In genomic region chr16:94504192-94504591, GRCm38 (mm10) we compare ENCODE assay signal across 25 mouse cellular contexts. TPM values are rescaled to one million over a fixed set of nuclear protein-coding genes. Genes with fewer than 3 reads are reported as not detected.
A peak's percentile ranks its signal among the peaks of the same experiment; 100 is the strongest.
DNase-seq lines count a peak whose midpoint lies in the region; ATAC-seq lines count a peak whose summit lies in the region.
"Had no signal": no experiment of that assay in that cellular context is flagged by ENCODE, and none has a peak within 500 bp of the region (broad histone marks: within the 10 kb centered on the region; RNA-seq: fewer than 3 reads in every experiment).

No protein-coding gene starts in this region.

- peaks cover 8% of the 10 kb centered on the region; the same call in 1 of the 2 replicates for H3K79me2 ChIP-seq in macrophage (ENCODE audit: inconsistent target)

- no peak overlapping the region for H3K4me2 ChIP-seq in neural tube, embryonic 15.5 days
- H3K4me2 ChIP-seq: forebrain, embryonic 13.5 days; heart, embryonic 13.5 days; hindbrain, embryonic 13.5 days had no signal

- no peak overlapping the region for H3K4me3 ChIP-seq in macrophage (ENCODE audit: inconsistent target)
- H3K4me3 ChIP-seq in neural tube, embryonic 15.5 days (replicated peaks), result no peak overlapping the region
- H3K4me3 ChIP-seq: forebrain, embryonic 10.5 days; forebrain, embryonic 13.5 days; gastrocnemius, adult 2 months; heart, adult 2 months; heart, embryonic 10.5 days; heart, embryonic 13.5 days; hindbrain, embryonic 10.5 days; hindbrain, embryonic 13.5 days had no signal

- ATAC-seq in common myeloid progenitor, adult 5-6 weeks (replicated peaks; ENCODE audit: low read depth, poor library complexity, severe bottlenecking), result peak; percentile 71
- no peak for ATAC-seq in neural tube, embryonic 15.5 days (ENCODE audit: low FRiP score)
- ATAC-seq: activated CD4-positive, CD25-positive, alpha-beta regulatory T cell, adult 4 months; forebrain, embryonic 13.5 days; forebrain, postnatal 0 days; hindbrain, embryonic 16.5 days had no signal

- no peaks in the 10 kb centered on the region for H3K4me1 ChIP-seq in neural tube, embryonic 15.5 days
- H3K4me1 ChIP-seq: forebrain, embryonic 10.5 days; forebrain, embryonic 13.5 days; heart, embryonic 10.5 days; heart, embryonic 13.5 days; hindbrain, embryonic 10.5 days; hindbrain, embryonic 13.5 days had no signal

- peak; percentile 55 for DNase-seq in heart, adult 11 months
- DNase-seq in heart, postnatal 14 days, result no peak
- DNase-seq in layer of hippocampus, adult 11-12 months (ENCODE audit: low spot score), result no peak
- DNase-seq in left cerebral cortex, adult 18-20 months (ENCODE audit: low spot score in 2 of 2), result no peak
- DNase-seq: adrenal gland, adult 8-10 months; adrenal gland, postnatal 25 days; cerebellum, adult 11 months; cerebellum, adult 2 months; cerebellum, adult 9-11 months; cerebellum, postnatal 25 days; forebrain, postnatal 0 days; gastrocnemius, adult 2 months; gastrocnemius, postnatal 14 days; heart, adult 2 months had no signal

- H3K36me3 ChIP-seq in macrophage (ENCODE audit: inconsistent target), result peaks cover 72% of the 10 kb centered on the region
- H3K36me3 ChIP-seq in neural tube, embryonic 15.5 days, result peaks cover 75% of the 10 kb centered on the region

- WGBS in macrophage (ENCODE audit: missing documents), result 19% methylated on average over 5 of the region's 5 CpGs
- 93% methylated on average over 5 of the region's 5 CpGs for WGBS in neural tube, embryonic 15.5 days

- no peaks in the 10 kb centered on the region for H3K27me3 ChIP-seq in neural tube, embryonic 15.5 days (replicated peaks)
- H3K27me3 ChIP-seq: forebrain, embryonic 13.5 days; heart, embryonic 13.5 days; hindbrain, embryonic 13.5 days had no signal

- H3K27ac ChIP-seq in macrophage, result 0 out of 2 replicates have a peak overlapping the region, but pooled peaks have one; percentile 7
- H3K27ac ChIP-seq in neural tube, embryonic 15.5 days (replicated peaks), result no peak overlapping the region
- H3K27ac ChIP-seq: forebrain, embryonic 10.5 days; forebrain, embryonic 13.5 days; gastrocnemius, adult 2 months; heart, adult 2 months; heart, embryonic 10.5 days; heart, embryonic 13.5 days; hindbrain, embryonic 10.5 days; hindbrain, embryonic 13.5 days had no signal

- intact Hi-C loops in heart, postnatal 14 days (cut with DNase I), result no loop called here

- no peak overlapping the region for H3K9ac ChIP-seq in neural tube, embryonic 15.5 days (replicated peaks)
- H3K9ac ChIP-seq: forebrain, embryonic 13.5 days; forebrain, postnatal 0 days; heart, embryonic 13.5 days; hindbrain, embryonic 13.5 days had no signal

- no peaks in the 10 kb centered on the region for H3K9me3 ChIP-seq in neural tube, embryonic 15.5 days (replicated peaks)
- H3K9me3 ChIP-seq: forebrain, embryonic 10.5 days; forebrain, embryonic 13.5 days; heart, embryonic 10.5 days; heart, embryonic 13.5 days; hindbrain, embryonic 10.5 days; hindbrain, embryonic 13.5 days had no signal

RNA-seq across cellular contexts. Expression of gene Vps26c, which starts 22.4 kb away (rescaled TPM):
- total RNA-seq in heart, postnatal 14 days (2021), result 10 to 100 TPM; 26.7 to 27.8 TPM
- 9.3 and 20.8 TPM in 2 replicates for total RNA-seq in common myeloid progenitor, adult 5-6 weeks (2017)
- 100 to 1,000 TPM in 6 of 26 experiments, 10 to 100 TPM in 20; 21.2 to 142 (median 55.7) TPM for total RNA-seq in macrophage (2018; cell fraction: chromatin; rRNA removed)
- total RNA-seq in macrophage (2018; cell fraction: cytosol; rRNA removed), result 10 to 100 TPM; 36.1 to 82.0 (median 68.2) TPM
- total RNA-seq in macrophage (2018; cell fraction: nucleus; rRNA removed), result 100 to 1,000 TPM in 1 of 26 experiments, 10 to 100 TPM in 25; 20.1 to 108 (median 38.4) TPM
- 45.9 to 89.1 TPM (median 67.2 TPM) in 3 replicates for polyA plus RNA-seq in macrophage (2018)
- total RNA-seq in left cerebral cortex, adult 18-20 months (2021), result 10 to 100 TPM; 32.9 to 35.5 TPM
- 90.0 and 93.4 TPM in 2 replicates for polyA plus RNA-seq in neural tube, embryonic 15.5 days (2015; fragmentation: Nextera tagmentation; extraction: Ambion mirVana)
